Mouse (Mus musculus): ENCODE data around the gene Mgat3.

- TF ChIP-seq CTCF (IDR thresholded peaks at IDR 0.05; ENCODE audit: low read depth) (peak; percentile 99), EP300 (IDR thresholded peaks at IDR 0.05; ENCODE audit: low read depth) (no peak)
Measured at GRCm38 (mm10) chr15:80260677-80261076, 87.2 kb downstream of the Mgat3 start.
